Mouse (Mus musculus): ENCODE data around the gene H2-Q10.
A peak's percentile ranks its signal among the peaks of the same experiment; 100 is the strongest.

- TF ChIP-seq CTCF (IDR thresholded peaks at IDR 0.05; ENCODE audit: control insufficient read depth, insufficient read depth, insufficient read length) (peak; percentile 61), USF1 (IDR thresholded peaks at IDR 0.05; ENCODE audit: low read depth) (no peak), MYOG (IDR thresholded peaks at IDR 0.05; ENCODE audit: control insufficient read depth, extremely low read depth, insufficient read length) (no peak), MYOD1 (IDR thresholded peaks at IDR 0.05; ENCODE audit: control insufficient read depth, insufficient read length, low read depth) (no peak), MAX (IDR thresholded peaks at IDR 0.05) (no peak), FOSL1 (IDR thresholded peaks at IDR 0.05; ENCODE audit: insufficient read depth, low read length, poor library complexity, severe bottlenecking) (no peak)
These were observed 14.2 kb downstream of the H2-Q10 start for GRCm38 (mm10) chr17:35484066-35484465.

All from C2C12 (cell line).